Mouse (Mus musculus): ENCODE results near the gene Entpd3. TPM values are rescaled to one million over a fixed set of nuclear protein-coding genes. Genes with fewer than 3 reads are reported as not detected.

Gene Entpd3
- polyA plus RNA-seq, 1 experiment, result 0.03 TPM

- peaks cover 37% of the 10 kb centered on the region for H3K4me1 ChIP-seq (ENCODE audit: control insufficient read depth)
- no peaks in the 10 kb centered on the region for H3K27me3 ChIP-seq (ENCODE audit: control insufficient read depth)
- peak overlapping the region; percentile 47 for H3K4me3 ChIP-seq (replicated peaks)
- no peak for TF ChIP-seq TAL1 (IDR thresholded peaks at IDR 0.05; ENCODE audit: low read length)
- no peak for TF ChIP-seq GATA1 (IDR thresholded peaks at IDR 0.05; ENCODE audit: low read length)
- H3K9me3 ChIP-seq (ENCODE audit: control insufficient read depth, low read length), result no peaks in the 10 kb centered on the region
- H3K36me3 ChIP-seq (ENCODE audit: control insufficient read depth), result no peaks in the 10 kb centered on the region
Measured at GRCm38 (mm10) chr9:120582619-120583308, 43.1 kb downstream of the Entpd3 start.

GRCm38 (mm10) chr9:120583314-120583713 lies 43.7 kb downstream of the Entpd3 start:
- peaks cover 31% of the 10 kb centered on the region for H3K4me1 ChIP-seq (ENCODE audit: control insufficient read depth)
- H3K27me3 ChIP-seq (ENCODE audit: control insufficient read depth), result no peaks in the 10 kb centered on the region
- H3K9me3 ChIP-seq (ENCODE audit: control insufficient read depth, low read length), result no peaks in the 10 kb centered on the region
- TF ChIP-seq GATA1 (IDR thresholded peaks at IDR 0.05; ENCODE audit: low read length), result no peak
- TF ChIP-seq TAL1 (IDR thresholded peaks at IDR 0.05; ENCODE audit: low read length), result no peak
- H3K4me3 ChIP-seq (replicated peaks), result no peak overlapping the region
- no peaks in the 10 kb centered on the region for H3K36me3 ChIP-seq (ENCODE audit: control insufficient read depth)

- H3K4me1 ChIP-seq (ENCODE audit: control insufficient read depth), result peaks cover 20% of the 10 kb centered on the region
- H3K27me3 ChIP-seq (ENCODE audit: control insufficient read depth), result no peaks in the 10 kb centered on the region
- H3K9me3 ChIP-seq (ENCODE audit: control insufficient read depth, low read length), result no peaks in the 10 kb centered on the region
- no peaks in the 10 kb centered on the region for H3K36me3 ChIP-seq (ENCODE audit: control insufficient read depth)
- no peak overlapping the region for H3K4me3 ChIP-seq (replicated peaks)
- TF ChIP-seq GATA1 (IDR thresholded peaks at IDR 0.05; ENCODE audit: low read length) (no peak), TAL1 (IDR thresholded peaks at IDR 0.05; ENCODE audit: low read length) (no peak)
Measured at GRCm38 (mm10) chr9:120586546-120586945, 46.9 kb downstream of the Entpd3 start.

- TF ChIP-seq TAL1 (IDR thresholded peaks at IDR 0.05; ENCODE audit: low read length), result no peak
- H3K9me3 ChIP-seq (ENCODE audit: control insufficient read depth, low read length), result no peaks in the 10 kb centered on the region
- no peak overlapping the region for H3K4me3 ChIP-seq (replicated peaks)
- H3K4me1 ChIP-seq (ENCODE audit: control insufficient read depth), result no peaks in the 10 kb centered on the region; the same call in 1 of the 2 replicates
- H3K27me3 ChIP-seq (ENCODE audit: control insufficient read depth), result no peaks in the 10 kb centered on the region
- H3K36me3 ChIP-seq (ENCODE audit: control insufficient read depth), result no peaks in the 10 kb centered on the region
Measured at GRCm38 (mm10) chr9:120591490-120591889, 51.9 kb downstream of the Entpd3 start.

GRCm38 (mm10) chr9:120593383-120594101 lies 53.9 kb downstream of the Entpd3 start:
- H3K4me3 ChIP-seq (replicated peaks), result no peak overlapping the region
- TF ChIP-seq TAL1 (IDR thresholded peaks at IDR 0.05; ENCODE audit: low read length) (no peak), GATA1 (IDR thresholded peaks at IDR 0.05; ENCODE audit: low read length) (no peak)
- no peaks in the 10 kb centered on the region for H3K36me3 ChIP-seq (ENCODE audit: control insufficient read depth)
- H3K27me3 ChIP-seq (ENCODE audit: control insufficient read depth), result no peaks in the 10 kb centered on the region
- H3K4me1 ChIP-seq (ENCODE audit: control insufficient read depth), result no peaks in the 10 kb centered on the region; the same call in 1 of the 2 replicates
- H3K9me3 ChIP-seq (ENCODE audit: control insufficient read depth, low read length), result no peaks in the 10 kb centered on the region

DNA sequence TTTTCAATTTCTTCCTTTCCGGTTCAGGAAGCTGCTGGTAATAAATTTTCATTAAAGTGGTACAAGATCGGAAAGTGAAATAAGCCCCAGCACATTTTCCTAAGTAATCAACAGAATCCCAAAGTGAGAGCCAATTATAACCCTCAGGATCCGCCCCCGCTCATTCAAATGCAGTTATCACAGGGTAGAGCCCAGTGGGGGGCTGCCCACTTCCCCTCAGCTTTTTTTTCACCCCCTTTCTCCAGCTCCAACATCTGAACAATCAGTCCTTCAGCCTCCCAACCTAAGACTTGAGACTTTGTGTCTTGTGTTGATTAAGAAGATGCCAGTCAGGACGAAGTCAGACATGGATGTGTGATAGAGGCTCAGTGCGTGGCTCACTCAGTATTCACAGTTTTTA lies 55.2 kb downstream of the Entpd3 start:
- H3K27me3 ChIP-seq (ENCODE audit: control insufficient read depth), result no peaks in the 10 kb centered on the region
- no peaks in the 10 kb centered on the region for H3K36me3 ChIP-seq (ENCODE audit: control insufficient read depth)
- no peaks in the 10 kb centered on the region; the same call in 1 of the 2 replicates for H3K4me1 ChIP-seq (ENCODE audit: control insufficient read depth)
- TF ChIP-seq GATA1 (IDR thresholded peaks at IDR 0.05; ENCODE audit: low read length) (no peak), TAL1 (IDR thresholded peaks at IDR 0.05; ENCODE audit: low read length) (no peak)
- no peaks in the 10 kb centered on the region for H3K9me3 ChIP-seq (ENCODE audit: control insufficient read depth, low read length)
- no peak overlapping the region for H3K4me3 ChIP-seq (replicated peaks)

DNA sequence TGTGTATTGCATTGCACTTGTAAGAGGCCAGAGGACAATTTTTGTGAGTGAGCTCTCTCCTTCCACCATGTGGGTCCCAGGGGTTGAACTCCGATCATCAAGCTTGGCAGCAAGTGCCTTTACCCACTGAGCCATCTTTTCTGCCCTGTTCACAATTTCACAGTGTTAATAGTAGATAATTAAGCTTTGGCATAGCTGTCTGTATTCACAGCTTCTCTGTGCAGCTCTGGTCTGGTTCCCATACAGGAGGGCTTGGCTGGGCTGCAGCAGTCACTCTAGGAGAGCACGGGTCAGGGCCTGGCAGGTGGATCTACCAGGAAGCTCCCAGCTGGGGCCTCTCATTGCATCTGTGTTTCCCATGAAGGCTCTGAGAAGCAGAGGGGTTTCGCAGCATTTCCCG lies 55.7 kb downstream of the Entpd3 start:
- no peak for TF ChIP-seq TAL1 (IDR thresholded peaks at IDR 0.05; ENCODE audit: low read length)
- TF ChIP-seq GATA1 (IDR thresholded peaks at IDR 0.05; ENCODE audit: low read length), result no peak
- H3K4me3 ChIP-seq (replicated peaks), result no peak overlapping the region
- no peaks in the 10 kb centered on the region for H3K27me3 ChIP-seq (ENCODE audit: control insufficient read depth)
- no peaks in the 10 kb centered on the region for H3K36me3 ChIP-seq (ENCODE audit: control insufficient read depth)
- no peaks in the 10 kb centered on the region; the same call in 1 of the 2 replicates for H3K4me1 ChIP-seq (ENCODE audit: control insufficient read depth)
- no peaks in the 10 kb centered on the region for H3K9me3 ChIP-seq (ENCODE audit: control insufficient read depth, low read length)

DNA sequence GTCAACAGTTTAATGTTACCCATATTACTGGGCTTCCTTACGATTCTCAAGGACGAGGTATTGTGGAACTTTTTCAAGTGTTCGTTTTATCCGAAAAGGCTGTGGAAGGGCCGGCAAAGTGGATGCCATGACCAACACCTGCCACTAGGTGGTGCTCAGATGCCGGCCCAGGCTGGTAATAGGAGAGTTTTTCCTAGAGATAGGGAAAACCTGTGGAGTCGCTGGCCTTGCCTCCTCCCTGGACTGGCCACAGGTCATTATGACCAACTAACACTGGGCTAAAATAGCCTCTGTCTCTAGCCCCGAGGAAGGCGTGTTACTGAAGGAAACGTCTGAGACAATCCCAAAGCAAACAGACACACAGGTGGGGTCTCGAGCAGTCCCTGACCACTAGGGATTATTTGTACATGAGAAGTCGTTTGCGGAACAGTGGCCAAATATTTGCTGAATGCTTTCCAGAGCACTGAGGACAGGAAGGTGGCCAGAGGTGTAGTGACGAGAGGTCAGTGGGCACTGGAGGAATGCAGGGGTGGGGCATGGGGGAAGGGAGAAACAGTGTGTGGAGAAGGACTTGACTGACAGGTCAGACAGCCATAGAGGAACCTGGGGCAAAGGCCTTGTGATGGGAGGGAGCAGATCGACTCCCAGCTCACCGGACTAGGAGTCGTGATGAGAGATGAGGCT lies 62.0 kb downstream of the Entpd3 start:
- Histone ChIP-seq H3K4me1 (ENCODE audit: control insufficient read depth) (peaks cover 15% of the 10 kb centered on the region), H3K36me3 (ENCODE audit: control insufficient read depth) (no peaks in the 10 kb centered on the region), H3K4me3 (replicated peaks) (peak overlapping the region; percentile 56), H3K9me3 (ENCODE audit: control insufficient read depth, low read length) (no peaks in the 10 kb centered on the region), H3K27me3 (ENCODE audit: control insufficient read depth) (no peaks in the 10 kb centered on the region)
- no peak for TF ChIP-seq TAL1 (IDR thresholded peaks at IDR 0.05; ENCODE audit: low read length)
- no peak for TF ChIP-seq GATA1 (IDR thresholded peaks at IDR 0.05; ENCODE audit: low read length)
